Mouse (Mus musculus): ENCODE measurements around the gene Frem1. TPM values are rescaled to one million over a fixed set of nuclear protein-coding genes. Genes with fewer than 3 reads are reported as not detected.

Gene Frem1
- polyA plus RNA-seq, 1 experiment: 0.37 TPM

DNA sequence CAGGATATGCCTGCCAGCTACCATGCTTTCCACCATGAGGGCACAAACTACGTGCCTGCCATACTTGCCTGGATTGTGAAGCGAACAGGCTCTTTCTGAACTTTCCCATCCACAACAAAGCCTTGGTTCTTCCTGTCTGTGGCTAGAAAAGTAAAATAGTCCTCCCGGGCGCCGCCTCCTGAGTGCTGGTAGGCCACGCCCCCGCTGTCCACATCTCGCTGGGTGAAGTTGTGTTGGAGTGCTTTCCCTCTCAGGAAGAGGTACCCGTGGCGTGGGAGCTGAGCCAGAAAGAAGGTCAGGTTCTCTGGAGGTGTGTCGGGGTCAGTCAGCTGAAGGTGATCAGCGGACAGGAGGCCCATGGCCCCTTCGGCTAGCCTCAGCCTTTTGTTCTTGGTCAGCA lies 111.9 kb downstream of the Frem1 start:
- no peaks in the 10 kb centered on the region for H3K4me1 ChIP-seq (ENCODE audit: control insufficient read depth, insufficient read depth, low read length)
- 30% methylated on average over 13 of the region's 13 CpGs for WGBS
- no peak for TF ChIP-seq POLR2A (IDR thresholded peaks at IDR 0.05; ENCODE audit: borderline replicate concordance, control insufficient read depth, low read depth, low read length)
- no peak for TF ChIP-seq CTCF (IDR thresholded peaks at IDR 0.05; ENCODE audit: control insufficient read depth, insufficient read depth, low read length)
- no peak overlapping the region for H3K27ac ChIP-seq (ENCODE audit: control insufficient read depth, insufficient read depth, low read depth, low read length, poor library complexity)
- H3K4me3 ChIP-seq (replicated peaks; ENCODE audit: control insufficient read depth, low read depth, low read length): no peak overlapping the region

- TF ChIP-seq CTCF (IDR thresholded peaks at IDR 0.05; ENCODE audit: control insufficient read depth, insufficient read depth, low read length) (peak; percentile 22; the same call in 1 of the 2 replicates), POLR2A (IDR thresholded peaks at IDR 0.05; ENCODE audit: borderline replicate concordance, control insufficient read depth, low read depth, low read length) (no peak)
- Histone ChIP-seq H3K27ac (ENCODE audit: control insufficient read depth, insufficient read depth, low read depth, low read length, poor library complexity) (no peak overlapping the region), H3K4me3 (replicated peaks; ENCODE audit: control insufficient read depth, low read depth, low read length) (no peak overlapping the region), H3K4me1 (ENCODE audit: control insufficient read depth, insufficient read depth, low read length) (no peaks in the 10 kb centered on the region)
- 10% methylated on average over 5 of the region's 5 CpGs for WGBS
Observed at GRCm38 (mm10) chr4:82934308-82934707, 117.8 kb downstream of the Frem1 start.

DNA sequence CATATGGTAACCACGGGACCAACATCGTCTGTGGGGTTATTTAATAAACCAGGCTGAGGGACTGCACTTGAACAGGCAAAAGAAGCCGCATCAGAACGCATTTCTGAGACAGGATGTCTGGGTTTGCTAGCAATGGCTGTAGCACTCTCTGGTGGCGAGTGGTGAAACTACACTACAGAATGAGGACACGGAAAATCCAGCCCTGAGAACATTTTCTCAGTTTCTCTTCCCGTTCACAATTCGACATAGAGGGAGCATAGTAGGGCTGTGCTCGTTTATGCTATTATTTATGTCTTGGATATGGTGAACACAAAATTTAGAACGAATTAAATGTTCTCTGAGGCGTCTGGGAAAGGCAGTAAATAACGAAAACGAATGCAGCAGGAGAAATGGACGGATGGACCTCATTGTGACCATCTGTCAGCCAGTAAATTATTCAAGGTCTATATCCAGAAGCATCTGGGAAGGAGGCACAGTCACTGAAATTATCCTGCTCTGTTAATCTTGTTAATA lies 118.4 kb downstream of the Frem1 start:
- Histone ChIP-seq H3K4me3 (replicated peaks; ENCODE audit: control insufficient read depth, low read depth, low read length) (peak overlapping the region; percentile 24), H3K4me1 (ENCODE audit: control insufficient read depth, insufficient read depth, low read length) (no peaks in the 10 kb centered on the region), H3K27ac (ENCODE audit: control insufficient read depth, insufficient read depth, low read depth, low read length, poor library complexity) (no peak overlapping the region)
- no peak for TF ChIP-seq POLR2A (IDR thresholded peaks at IDR 0.05; ENCODE audit: borderline replicate concordance, control insufficient read depth, low read depth, low read length)
- TF ChIP-seq CTCF (IDR thresholded peaks at IDR 0.05; ENCODE audit: control insufficient read depth, insufficient read depth, low read length): peak; percentile 61
- WGBS: 4% methylated on average over 14 of the region's 14 CpGs

DNA sequence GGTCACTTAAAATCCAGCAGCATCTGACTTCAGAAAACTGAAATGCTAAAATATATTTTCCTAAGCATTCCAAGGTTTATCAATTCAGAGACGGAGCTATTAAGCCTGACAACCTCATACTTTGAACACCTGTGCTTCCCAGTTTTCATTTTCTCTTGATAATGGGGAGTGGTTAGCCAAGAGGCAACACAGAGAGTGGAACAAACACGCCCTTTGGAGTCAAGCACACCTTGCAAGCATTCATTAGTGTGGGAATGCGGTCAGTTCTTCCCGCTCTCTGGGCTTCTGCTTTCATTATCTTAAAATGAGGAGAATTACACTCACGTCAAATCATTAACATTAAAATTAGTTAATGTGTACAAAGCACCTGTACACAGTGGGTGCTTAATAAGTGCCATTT lies 122.1 kb downstream of the Frem1 start:
- TF ChIP-seq POLR2A (IDR thresholded peaks at IDR 0.05; ENCODE audit: borderline replicate concordance, control insufficient read depth, low read depth, low read length) (no peak), CTCF (IDR thresholded peaks at IDR 0.05; ENCODE audit: control insufficient read depth, insufficient read depth, low read length) (no peak)
- WGBS: 77% methylated on average over 5 of the region's 5 CpGs
- H3K27ac ChIP-seq (ENCODE audit: control insufficient read depth, insufficient read depth, low read depth, low read length, poor library complexity): no peak overlapping the region

DNA sequence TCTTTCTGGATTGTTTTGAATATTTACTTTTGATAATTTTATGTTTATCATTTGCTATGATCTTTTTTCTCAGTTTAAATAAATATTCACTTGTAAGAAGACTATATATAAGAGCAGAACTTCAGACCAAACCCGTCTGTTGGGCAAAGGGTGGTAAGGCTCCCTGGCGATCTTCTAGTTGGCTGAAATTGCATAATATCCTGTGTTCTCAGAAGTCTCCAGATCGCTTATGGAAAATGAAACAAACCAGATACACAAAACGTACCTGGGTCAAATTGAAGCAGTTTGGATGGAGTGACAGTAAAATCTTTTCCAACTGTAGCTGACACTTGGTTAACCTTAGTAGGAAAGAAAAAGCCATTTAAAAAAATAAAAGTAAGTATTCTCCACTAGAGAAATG lies 130.2 kb downstream of the Frem1 start:
- TF ChIP-seq POLR2A (IDR thresholded peaks at IDR 0.05; ENCODE audit: borderline replicate concordance, control insufficient read depth, low read depth, low read length) (no peak), CTCF (IDR thresholded peaks at IDR 0.05; ENCODE audit: control insufficient read depth, insufficient read depth, low read length) (no peak)
- Histone ChIP-seq H3K4me1 (ENCODE audit: control insufficient read depth, insufficient read depth, low read length) (no peaks in the 10 kb centered on the region), H3K27ac (ENCODE audit: control insufficient read depth, insufficient read depth, low read depth, low read length, poor library complexity) (no peak overlapping the region), H3K4me3 (replicated peaks; ENCODE audit: control insufficient read depth, low read depth, low read length) (no peak overlapping the region)
- WGBS: 3% methylated on average over 4 of the region's 4 CpGs

More for the DNA sequence above, 122.1 kb downstream of the Frem1 start:
- Histone ChIP-seq H3K4me1 (ENCODE audit: control insufficient read depth, insufficient read depth, low read length) (no peaks in the 10 kb centered on the region), H3K4me3 (replicated peaks; ENCODE audit: control insufficient read depth, low read depth, low read length) (no peak overlapping the region)

DNA sequence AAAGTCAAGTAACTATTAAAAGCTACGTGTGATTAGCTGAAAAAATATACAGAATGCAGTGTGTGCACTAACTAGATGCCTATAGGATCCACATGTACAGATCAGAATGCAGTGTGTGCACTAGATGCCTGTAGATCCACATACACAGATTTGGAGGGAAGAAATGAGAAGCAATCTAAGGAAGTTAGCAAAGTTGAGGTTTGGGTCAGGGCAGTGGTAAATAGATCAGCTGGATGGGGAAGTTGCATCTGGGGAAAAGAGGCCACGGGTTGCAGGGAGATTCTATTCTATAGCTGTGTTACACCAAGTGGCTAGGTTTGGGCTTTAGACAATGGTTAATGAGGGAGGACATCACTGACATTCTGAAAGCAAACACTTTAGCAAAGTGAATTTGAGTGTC lies 133.5 kb downstream of the Frem1 start:
- H3K4me3 ChIP-seq (replicated peaks; ENCODE audit: control insufficient read depth, low read depth, low read length): no peak overlapping the region
- no peaks in the 10 kb centered on the region for H3K4me1 ChIP-seq (ENCODE audit: control insufficient read depth, insufficient read depth, low read length)
- 36% methylated on average over 2 of the region's 2 CpGs for WGBS
- no peak overlapping the region for H3K27ac ChIP-seq (ENCODE audit: control insufficient read depth, insufficient read depth, low read depth, low read length, poor library complexity)
- TF ChIP-seq POLR2A (IDR thresholded peaks at IDR 0.05; ENCODE audit: borderline replicate concordance, control insufficient read depth, low read depth, low read length): no peak
- no peak for TF ChIP-seq CTCF (IDR thresholded peaks at IDR 0.05; ENCODE audit: control insufficient read depth, insufficient read depth, low read length)

DNA sequence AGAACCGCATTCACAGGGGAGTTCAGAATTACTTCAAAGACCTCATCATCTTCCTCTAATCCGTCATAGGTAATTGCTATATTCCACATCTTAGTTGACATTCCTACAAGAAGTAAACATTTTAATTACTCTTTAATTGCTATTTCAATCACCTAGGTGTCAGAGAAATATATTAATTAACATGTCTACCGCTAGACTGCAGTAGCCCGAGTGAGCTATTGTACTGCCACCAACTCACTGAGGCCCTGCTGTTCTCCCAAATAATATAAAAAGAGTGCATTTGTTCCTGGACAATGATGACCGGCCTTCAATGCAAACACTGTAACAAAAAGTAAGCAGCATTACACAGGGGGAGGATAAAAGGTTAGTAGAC lies 135.5 kb downstream of the Frem1 start:
- no peak overlapping the region for H3K4me3 ChIP-seq (replicated peaks; ENCODE audit: control insufficient read depth, low read depth, low read length)
- TF ChIP-seq CTCF (IDR thresholded peaks at IDR 0.05; ENCODE audit: control insufficient read depth, insufficient read depth, low read length) (no peak), POLR2A (IDR thresholded peaks at IDR 0.05; ENCODE audit: borderline replicate concordance, control insufficient read depth, low read depth, low read length) (no peak)
- no peak overlapping the region for H3K27ac ChIP-seq (ENCODE audit: control insufficient read depth, insufficient read depth, low read depth, low read length, poor library complexity)
- no peaks in the 10 kb centered on the region for H3K4me1 ChIP-seq (ENCODE audit: control insufficient read depth, insufficient read depth, low read length)
- 87% methylated on average over 5 of the region's 5 CpGs for WGBS

DNA sequence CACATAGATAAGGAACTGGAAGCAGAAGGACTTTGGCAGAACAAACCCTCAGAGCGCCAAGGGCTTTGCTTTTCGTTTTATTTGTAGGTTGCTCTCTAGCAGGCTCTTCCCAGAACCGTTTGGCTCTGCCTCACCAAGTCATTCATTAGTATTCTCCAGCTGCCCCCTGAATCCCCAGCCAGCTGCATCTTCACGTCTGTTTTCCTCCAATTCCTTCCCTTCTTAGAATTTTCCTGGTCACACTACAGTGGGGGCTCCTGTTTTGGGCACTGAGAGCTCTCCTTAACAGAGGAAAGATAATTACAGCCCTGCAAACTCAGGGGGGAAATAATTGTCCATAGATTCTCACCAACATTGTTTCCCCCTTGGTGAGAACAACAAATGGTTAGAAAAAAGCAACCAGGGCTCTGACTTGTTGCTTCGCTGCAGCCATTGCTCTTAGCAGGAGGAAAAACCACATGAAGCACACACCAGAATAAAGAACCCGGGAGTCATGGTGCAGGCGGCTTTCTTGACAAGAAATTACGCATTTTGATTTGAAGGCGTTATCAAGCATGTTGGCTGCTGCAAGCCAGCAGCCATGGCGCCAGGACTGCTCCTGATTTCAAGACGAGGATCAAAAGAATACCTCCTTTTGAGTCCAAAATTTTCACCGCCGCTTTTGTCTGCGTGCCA lies 136.0 kb downstream of the Frem1 start:
- H3K27ac ChIP-seq (ENCODE audit: control insufficient read depth, insufficient read depth, low read depth, low read length, poor library complexity): no peak overlapping the region
- no peaks in the 10 kb centered on the region for H3K4me1 ChIP-seq (ENCODE audit: control insufficient read depth, insufficient read depth, low read length)
- no peak for TF ChIP-seq POLR2A (IDR thresholded peaks at IDR 0.05; ENCODE audit: borderline replicate concordance, control insufficient read depth, low read depth, low read length)
- TF ChIP-seq CTCF (IDR thresholded peaks at IDR 0.05; ENCODE audit: control insufficient read depth, insufficient read depth, low read length): no peak
- 75% methylated on average over 14 of the region's 14 CpGs for WGBS
- no peak overlapping the region for H3K4me3 ChIP-seq (replicated peaks; ENCODE audit: control insufficient read depth, low read depth, low read length)

Data from bone marrow, adult 2 months (tissue).